Mouse (Mus musculus): Measurements from ENCODE around the gene Fgfr1op.

DNA sequence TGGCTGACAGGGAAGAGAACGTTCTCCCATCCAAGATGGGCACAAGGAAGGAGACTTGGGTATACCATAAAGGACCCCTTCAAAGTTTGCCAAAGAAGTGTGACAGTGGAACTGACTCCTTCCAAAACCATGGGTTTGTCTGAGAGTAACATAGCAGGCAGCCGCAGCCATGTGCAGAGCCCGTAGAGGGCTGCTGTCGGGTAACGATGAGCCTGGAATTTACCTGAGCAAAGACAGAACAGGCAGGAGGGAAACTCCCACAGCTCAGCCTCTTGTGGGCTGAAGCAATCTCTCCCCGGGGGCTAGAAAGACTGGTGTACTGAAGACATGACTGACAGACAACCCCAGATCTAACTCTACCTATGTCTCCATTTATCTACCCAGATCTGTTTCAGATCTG is 46.1 kb downstream of the Fgfr1op start:
- TF ChIP-seq TAL1 (IDR thresholded peaks at IDR 0.05; ENCODE audit: low read length) (no peak), GATA1 (IDR thresholded peaks at IDR 0.05; ENCODE audit: low read length) (no peak)

Measured in erythroblast, embryonic 14.5 days (primary cell).